Mouse (Mus musculus) naive thymus-derived CD4-positive, alpha-beta T cell, adult 2 months (primary cell): ENCODE measurements around the gene Ap1b1.
A peak's percentile ranks its signal among the peaks of the same experiment; 100 is the strongest.

Source experiments
- DNase-seq: peaks from one replicate; pipeline ENCODE4 v3.0.0-alpha.2; 2011; ENCODE audit warnings: low read depth

Gene Ap1b1

GRCm38 (mm10) chr11:5035421-5035820, 48.8 kb downstream of the Ap1b1 start:
- DNase-seq = no peak

- DNase-seq = no peak
Measured at GRCm38 (mm10) chr11:5037146-5037854, 50.7 kb downstream of the Ap1b1 start.

GRCm38 (mm10) chr11:5040585-5040984, 54.0 kb downstream of the Ap1b1 start:
- DNase-seq = no peak

- DNase-seq = no peak
Measured at GRCm38 (mm10) chr11:5041144-5041780, 54.6 kb downstream of the Ap1b1 start.

GRCm38 (mm10) chr11:5042645-5043381, 56.2 kb downstream of the Ap1b1 start:
- DNase-seq = no peak

- no peak for DNase-seq
Measured at GRCm38 (mm10) chr11:5046321-5046926, 59.8 kb downstream of the Ap1b1 start.

GRCm38 (mm10) chr11:5051629-5052028, 65.0 kb downstream of the Ap1b1 start:
- no peak for DNase-seq

- no peak for DNase-seq
Measured at GRCm38 (mm10) chr11:5052200-5052854, 65.7 kb downstream of the Ap1b1 start.

- no peak for DNase-seq
Measured at GRCm38 (mm10) chr11:5054151-5054550, 67.5 kb downstream of the Ap1b1 start.

GRCm38 (mm10) chr11:5054874-5055273, 68.2 kb downstream of the Ap1b1 start:
- DNase-seq = no peak

- DNase-seq = no peak
Measured at GRCm38 (mm10) chr11:5055945-5056938, 69.6 kb downstream of the Ap1b1 start.

GRCm38 (mm10) chr11:5057064-5057463, 70.4 kb downstream of the Ap1b1 start:
- DNase-seq = no peak

GRCm38 (mm10) chr11:5057541-5057855, 70.9 kb downstream of the Ap1b1 start:
- DNase-seq = no peak

GRCm38 (mm10) chr11:5057856-5058641, 71.4 kb downstream of the Ap1b1 start, which contains the start of gene Rasl10a:
Gene Rasl10a, plus strand, starts transcription at chr11:5058128.
- peak; percentile 59 for DNase-seq

GRCm38 (mm10) chr11:5058783-5059182, 72.2 kb downstream of the Ap1b1 start:
- DNase-seq = peak; percentile 29

- DNase-seq = no peak
Measured at GRCm38 (mm10) chr11:5059230-5059629, 72.6 kb downstream of the Ap1b1 start.

GRCm38 (mm10) chr11:5059704-5060156, 73.1 kb downstream of the Ap1b1 start:
- peak; percentile 68 for DNase-seq

GRCm38 (mm10) chr11:5060756-5061412, 74.3 kb downstream of the Ap1b1 start:
- DNase-seq = no peak

GRCm38 (mm10) chr11:5061413-5062139, 75.0 kb downstream of the Ap1b1 start:
- DNase-seq = peak; percentile 75
